Mouse (Mus musculus): ENCODE measurements around the gene Myo1g.

Myo1g gene

DNA sequence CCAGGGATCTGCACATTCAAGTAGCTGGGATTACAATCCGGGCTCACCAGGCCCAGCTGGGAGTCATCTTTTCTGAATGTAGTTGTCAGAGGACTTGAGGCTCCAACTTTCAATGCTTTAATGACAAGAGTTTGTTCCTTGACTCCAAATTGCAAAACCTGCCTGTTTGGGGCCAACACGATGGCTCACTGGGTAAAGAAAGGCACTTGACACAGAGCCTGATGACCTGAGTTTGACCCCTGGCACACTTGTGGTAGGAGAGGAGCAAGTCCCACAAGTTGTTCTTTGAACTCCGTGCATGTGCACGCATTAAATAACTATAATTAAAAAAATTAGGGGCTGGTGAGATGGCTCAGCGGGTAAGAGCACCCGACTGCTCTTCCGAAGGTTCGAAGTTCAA is 9.2 kb upstream of the Myo1g start:
- in situ Hi-C loops (cut with MboI, MseI): loop anchor here in 1 of 2 experiments (10.0 kb wide), 1 partner anchor 95 kb away; the partner anchor contains the start of gene Tbrg4

DNA sequence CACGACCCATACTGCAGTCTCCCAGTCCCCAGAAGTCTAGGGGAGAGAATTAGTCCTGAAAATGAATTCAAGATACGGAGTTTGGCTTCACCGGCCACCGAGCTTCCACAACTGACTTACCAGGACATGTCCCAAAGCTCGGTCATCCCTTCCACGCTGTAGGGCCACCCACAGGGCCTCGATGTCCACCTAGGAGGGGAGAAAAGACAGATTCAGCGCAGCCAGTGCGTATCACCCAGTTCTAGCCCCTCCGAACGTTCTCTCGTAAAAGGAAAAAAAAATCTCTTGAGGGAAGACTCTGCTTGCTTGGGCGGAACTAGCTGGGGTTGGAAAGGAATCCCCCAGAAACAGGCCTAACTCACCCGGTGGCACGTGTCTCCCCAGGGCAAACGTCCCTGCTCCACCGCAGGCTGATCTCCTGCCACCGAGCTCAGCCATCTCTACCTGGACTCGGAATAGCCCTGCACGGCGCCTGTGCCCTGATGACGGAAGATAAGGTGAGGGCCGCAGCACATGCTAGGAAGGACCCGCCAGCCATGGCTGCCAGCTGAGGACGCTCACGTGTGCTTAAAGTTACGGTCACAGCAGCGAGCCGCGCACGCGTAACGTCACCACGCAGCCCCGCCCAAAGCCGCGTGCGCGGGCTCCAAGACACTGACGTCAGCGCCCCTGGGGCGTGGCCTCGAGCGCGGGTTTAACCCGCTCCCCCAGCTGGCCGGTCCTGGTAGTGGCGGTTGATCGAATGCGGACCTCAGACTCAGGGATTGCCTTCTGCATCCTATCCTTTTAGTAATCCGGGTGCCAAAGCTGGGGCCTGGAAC is 7.6 kb upstream of the Myo1g start:
- in situ Hi-C loops (cut with MboI, MseI): loop anchor here in 1 of 2 experiments (10.0 kb wide), 1 partner anchor 96 kb away; the partner anchor contains the start of gene Tbrg4

DNA sequence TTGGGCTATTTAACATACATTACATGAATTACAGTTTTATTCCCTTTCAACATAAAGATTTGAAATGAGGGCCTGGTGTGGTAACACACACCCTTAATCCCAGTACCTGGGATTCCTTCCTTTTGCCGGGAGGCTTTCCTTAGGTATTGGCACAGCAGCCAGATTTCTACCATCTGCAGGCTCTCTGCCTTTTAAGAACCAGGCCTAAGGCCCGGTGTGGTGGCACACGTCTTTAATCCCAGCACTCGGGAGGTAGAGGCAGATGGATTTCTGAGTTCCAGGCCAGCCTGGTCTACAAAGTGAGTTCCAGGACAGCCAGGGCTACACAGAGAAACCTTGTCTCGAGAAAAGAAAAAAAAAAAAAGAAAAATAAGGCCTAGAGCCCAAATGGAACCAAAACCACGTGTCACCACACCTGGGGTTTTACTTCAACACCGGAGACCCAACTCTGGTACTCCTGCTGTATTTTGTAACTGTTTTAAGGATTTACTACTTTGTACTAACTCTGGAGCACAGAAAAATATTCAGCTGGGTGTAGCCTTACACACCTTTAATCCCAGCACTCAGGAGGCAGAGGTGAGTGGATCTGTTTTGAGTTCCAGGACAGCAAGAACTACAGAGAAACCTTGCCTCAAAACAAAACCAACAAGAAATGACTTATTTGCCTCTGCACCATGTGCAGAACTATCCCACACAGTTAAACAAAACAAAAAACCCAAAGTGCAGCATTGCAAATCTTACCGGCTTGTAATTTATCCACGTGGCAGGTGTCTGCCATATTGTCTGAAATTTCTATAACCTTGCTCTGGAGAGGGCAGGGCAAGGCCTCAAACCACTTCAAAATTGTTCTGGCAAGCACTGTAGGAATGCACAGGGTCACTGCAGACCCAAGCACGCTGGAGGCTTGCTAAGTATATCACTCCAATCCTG is 6.8 kb upstream of the Myo1g start:
- in situ Hi-C loops (cut with MboI, MseI): loop anchor here in 1 of 2 experiments (10.0 kb wide), 1 partner anchor 97 kb away; the partner anchor contains the start of gene Tbrg4

- in situ Hi-C loops (cut with MboI, MseI): loop anchor here in 1 of 2 experiments (10.0 kb wide), 1 partner anchor 98 kb away; the partner anchor contains the start of gene Tbrg4
Observed at GRCm38 (mm10) chr11:6526526-6527255, 5.9 kb upstream of the Myo1g start.

DNA sequence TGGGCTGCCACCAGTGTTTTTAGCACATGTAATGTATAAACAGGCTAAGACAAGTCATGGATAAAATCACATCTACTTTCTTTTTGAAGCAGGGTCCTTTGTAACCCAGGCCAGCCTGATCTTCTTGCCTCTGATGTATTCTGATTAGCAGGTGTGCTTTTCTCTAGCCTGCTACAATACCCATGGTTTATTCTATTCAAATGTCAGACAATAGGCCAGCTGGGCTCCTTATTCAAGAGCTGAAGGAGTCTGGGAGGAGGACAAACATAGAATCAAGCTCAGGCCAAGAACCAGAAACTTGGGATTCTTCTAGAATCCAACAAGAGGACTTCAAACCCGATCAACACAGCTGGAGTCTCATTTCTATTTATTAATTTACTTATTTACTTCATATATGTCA is 4.5 kb upstream of the Myo1g start:
- in situ Hi-C loops (cut with MboI, MseI): loop anchor here in 1 of 2 experiments (10.0 kb wide), 1 partner anchor 100 kb away; the partner anchor contains the start of gene Tbrg4

DNA sequence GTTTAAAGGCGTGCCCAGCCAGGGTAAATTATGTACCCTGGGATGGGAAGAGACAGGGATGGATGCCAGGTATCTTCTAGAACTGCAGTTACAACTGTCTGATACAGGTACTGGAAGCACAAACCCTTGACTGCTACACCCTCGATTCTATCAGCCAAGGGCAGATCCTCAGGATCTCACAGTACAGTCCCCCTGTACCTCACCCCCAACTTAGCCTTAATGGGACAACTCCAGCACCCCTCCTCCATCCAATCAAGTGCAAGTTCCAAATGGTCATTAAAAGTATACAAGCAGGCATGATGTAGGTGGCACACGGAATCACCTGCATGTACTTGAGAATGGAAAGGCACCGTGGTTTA is 4.1 kb upstream of the Myo1g start:
- in situ Hi-C loops (cut with MboI, MseI): loop anchor here in 1 of 2 experiments (10.0 kb wide), 1 partner anchor 100 kb away; the partner anchor contains the start of gene Tbrg4

GRCm38 (mm10) chr11:6524165-6524879 is 3.6 kb upstream of the Myo1g start:
- in situ Hi-C loops (cut with MboI, MseI): loop anchor here in 1 of 2 experiments (10.0 kb wide), 1 partner anchor 100 kb away; the partner anchor contains the start of gene Tbrg4

GRCm38 (mm10) chr11:6523662-6524088 is 2.9 kb upstream of the Myo1g start:
- in situ Hi-C loops (cut with MboI, MseI): loop anchor here in 1 of 2 experiments (10.0 kb wide), 1 partner anchor 101 kb away; the partner anchor contains the start of gene Tbrg4

DNA sequence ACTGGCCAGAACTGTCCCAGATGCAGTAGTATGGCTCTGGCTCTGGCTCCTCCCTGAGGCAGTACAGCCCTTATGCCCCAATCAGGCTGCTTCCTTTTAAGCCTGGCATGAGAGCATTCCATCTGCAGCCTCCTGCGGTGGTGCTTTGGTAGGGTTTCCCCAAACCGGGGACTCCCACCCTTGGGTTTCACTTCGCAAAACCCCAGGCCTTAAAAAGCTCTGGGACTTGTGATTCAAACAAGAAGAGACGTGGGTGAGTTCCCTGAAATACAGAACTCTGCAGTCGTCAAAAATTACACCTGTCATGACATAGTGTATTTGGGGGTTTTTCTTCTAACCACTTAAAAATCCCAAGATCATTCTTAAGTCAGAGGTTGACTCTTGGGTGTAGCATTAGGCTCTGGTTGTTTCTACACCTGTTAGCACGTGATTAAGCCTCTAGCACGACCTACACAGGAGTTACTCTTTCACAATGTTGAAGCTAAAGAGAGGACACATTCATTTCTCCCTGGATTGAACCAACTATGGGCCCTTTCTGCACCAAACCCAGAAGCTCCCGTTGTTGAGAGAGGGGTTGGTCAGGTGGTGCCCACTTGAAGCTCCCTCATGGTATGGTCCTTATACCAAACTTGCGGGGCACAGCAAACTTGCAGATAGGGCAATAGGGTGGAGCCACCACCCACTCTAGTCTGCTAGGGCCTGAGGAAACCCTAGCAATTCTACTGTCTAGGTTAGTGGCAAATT is 2.2 kb upstream of the Myo1g start:
- in situ Hi-C loops (cut with MboI, MseI): loop anchor here in 1 of 2 experiments (10.0 kb wide), 1 partner anchor 102 kb away; the partner anchor contains the start of gene Tbrg4

GRCm38 (mm10) chr11:6519491-6520033 is 1.2 kb downstream of the Myo1g start:
- in situ Hi-C loops (cut with MboI, MseI): loop anchor here in 1 of 2 experiments (10.0 kb wide), 1 partner anchor 105 kb away; the partner anchor contains the start of gene Tbrg4

GRCm38 (mm10) chr11:6514837-6515236 is 5.9 kb downstream of the Myo1g start:
- in situ Hi-C loops (cut with MboI, MseI): no loop called here

DNA sequence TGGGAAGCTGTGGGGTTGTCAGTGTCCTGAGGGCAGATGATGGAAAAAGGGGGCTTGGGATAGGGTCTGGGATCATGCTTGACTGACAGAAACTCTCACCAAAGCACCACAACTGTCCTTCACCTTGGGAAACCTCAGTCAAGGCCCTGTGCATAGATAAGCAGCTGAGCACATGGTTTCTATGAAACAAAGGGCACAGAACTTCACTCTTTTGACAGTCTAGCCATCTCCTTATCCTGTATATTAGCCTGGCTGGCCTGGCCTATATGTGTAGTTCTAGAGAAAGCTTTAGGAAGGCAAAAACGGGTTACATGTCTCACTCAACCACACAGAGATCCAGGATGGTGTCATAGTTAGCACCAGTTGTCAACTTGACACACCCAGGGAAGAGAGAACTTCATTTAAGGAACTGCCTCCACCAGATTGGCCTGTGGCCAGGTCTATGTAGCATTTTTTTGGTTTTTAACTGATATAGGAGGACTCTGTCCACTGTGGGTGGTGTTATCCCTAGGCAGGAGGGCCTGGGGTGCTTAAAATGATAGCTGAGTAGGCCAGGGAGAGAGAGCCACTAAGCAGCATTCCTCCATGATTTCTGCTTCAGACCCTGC is 12.4 kb downstream of the Myo1g start:
- in situ Hi-C loops (cut with MboI, MseI): no loop called here

- in situ Hi-C loops (cut with MboI, MseI): no loop called here
Observed at GRCm38 (mm10) chr11:6506516-6506915, 14.2 kb downstream of the Myo1g start.

GRCm38 (mm10) chr11:6504689-6505088 is 16.1 kb downstream of the Myo1g start:
- in situ Hi-C loops (cut with MboI, MseI): no loop called here

DNA sequence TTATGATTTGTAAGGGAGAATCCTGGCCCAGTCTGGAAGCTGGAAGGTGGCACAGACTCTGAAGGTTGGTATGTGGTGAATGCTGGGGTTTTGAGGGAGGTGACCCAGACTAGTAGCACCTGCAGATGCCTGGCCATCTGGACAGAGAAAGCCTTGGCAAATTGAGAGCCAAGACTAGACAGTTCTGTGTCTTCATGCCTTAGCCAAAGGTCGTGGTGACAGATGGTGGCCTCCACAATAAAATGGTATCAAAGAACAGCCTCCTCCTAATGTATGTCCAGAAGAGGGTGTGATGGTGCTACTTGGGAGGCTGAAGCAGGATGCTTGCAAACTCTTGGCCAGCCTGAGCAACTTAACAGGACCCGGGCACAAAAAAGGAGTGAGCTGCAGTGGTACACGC is 16.5 kb downstream of the Myo1g start:
- in situ Hi-C loops (cut with MboI, MseI): no loop called here

GRCm38 (mm10) chr11:6502506-6502905 is 18.3 kb downstream of the Myo1g start:
- in situ Hi-C loops (cut with MboI, MseI): no loop called here

GRCm38 (mm10) chr11:6497311-6497948 is 23.3 kb downstream of the Myo1g start:
- in situ Hi-C loops (cut with MboI, MseI): no loop called here
